Mouse (Mus musculus): ENCODE data around the gene Dcaf8. TPM values are rescaled to one million over a fixed set of nuclear protein-coding genes. Genes with fewer than 3 reads are reported as not detected.

Dcaf8 gene
- polyA plus RNA-seq, 1 experiment from 2014 or later: 102 TPM

- 89% methylated on average over 3 of the region's 3 CpGs for WGBS
- Histone ChIP-seq H3K4me1 (ENCODE audit: control insufficient read depth, insufficient read depth, low read length) (no peaks in the 10 kb centered on the region), H3K27ac (ENCODE audit: low read length) (no peak overlapping the region), H3K9me3 (ENCODE audit: control insufficient read depth, low read length) (no peaks in the 10 kb centered on the region), H3K4me2 (ENCODE audit: low read depth, low read length) (no peak overlapping the region), H3K36me3 (ENCODE audit: control insufficient read depth, insufficient read depth, low read length) (peaks cover 17% of the 10 kb centered on the region), H3K9ac (ENCODE audit: low read depth, low read length) (no peak overlapping the region), H3K27me3 (replicated peaks; ENCODE audit: control insufficient read depth, insufficient read depth, low read length) (no peaks in the 10 kb centered on the region), H3K4me3 (ENCODE audit: low read length) (no peak overlapping the region)
- no peak for ATAC-seq
Observed at GRCm38 (mm10) chr1:172181777-172182176, 33.9 kb downstream of the Dcaf8 start.

- no peak overlapping the region for H3K9ac ChIP-seq (ENCODE audit: low read depth, low read length)
- no peaks in the 10 kb centered on the region for H3K4me1 ChIP-seq (ENCODE audit: control insufficient read depth, insufficient read depth, low read length)
- H3K27me3 ChIP-seq (replicated peaks; ENCODE audit: control insufficient read depth, insufficient read depth, low read length): no peaks in the 10 kb centered on the region
- ATAC-seq: no peak
- no peak overlapping the region for H3K27ac ChIP-seq (ENCODE audit: low read length)
- no peak overlapping the region for H3K4me3 ChIP-seq (ENCODE audit: low read length)
- no peak overlapping the region for H3K4me2 ChIP-seq (ENCODE audit: low read depth, low read length)
- WGBS: over 99% methylated on average over 6 of the region's 6 CpGs
- peaks cover 19% of the 10 kb centered on the region for H3K36me3 ChIP-seq (ENCODE audit: control insufficient read depth, insufficient read depth, low read length)
- no peaks in the 10 kb centered on the region for H3K9me3 ChIP-seq (ENCODE audit: control insufficient read depth, low read length)
Observed at GRCm38 (mm10) chr1:172183056-172183455, 35.2 kb downstream of the Dcaf8 start.

- H3K4me1 ChIP-seq (ENCODE audit: control insufficient read depth, insufficient read depth, low read length): no peaks in the 10 kb centered on the region
- H3K27ac ChIP-seq (ENCODE audit: low read length): no peak overlapping the region
- H3K9me3 ChIP-seq (ENCODE audit: control insufficient read depth, low read length): no peaks in the 10 kb centered on the region
- no peak overlapping the region for H3K4me2 ChIP-seq (ENCODE audit: low read depth, low read length)
- H3K9ac ChIP-seq (ENCODE audit: low read depth, low read length): no peak overlapping the region
- H3K4me3 ChIP-seq (ENCODE audit: low read length): no peak overlapping the region
- ATAC-seq: no peak
- peaks cover 19% of the 10 kb centered on the region for H3K36me3 ChIP-seq (ENCODE audit: control insufficient read depth, insufficient read depth, low read length)
- no peaks in the 10 kb centered on the region for H3K27me3 ChIP-seq (replicated peaks; ENCODE audit: control insufficient read depth, insufficient read depth, low read length)
Observed at GRCm38 (mm10) chr1:172183915-172184314, 36.0 kb downstream of the Dcaf8 start.

GRCm38 (mm10) chr1:172186401-172187289, 38.8 kb downstream of the Dcaf8 start:
- Histone ChIP-seq H3K27me3 (replicated peaks; ENCODE audit: control insufficient read depth, insufficient read depth, low read length) (no peaks in the 10 kb centered on the region), H3K9me3 (ENCODE audit: control insufficient read depth, low read length) (no peaks in the 10 kb centered on the region), H3K27ac (ENCODE audit: low read length) (no peak overlapping the region), H3K9ac (ENCODE audit: low read depth, low read length) (no peak overlapping the region), H3K4me3 (ENCODE audit: low read length) (no peak overlapping the region), H3K36me3 (ENCODE audit: control insufficient read depth, insufficient read depth, low read length) (peaks cover 16% of the 10 kb centered on the region), H3K4me1 (ENCODE audit: control insufficient read depth, insufficient read depth, low read length) (no peaks in the 10 kb centered on the region), H3K4me2 (ENCODE audit: low read depth, low read length) (no peak overlapping the region)
- 0 out of 2 replicates have a peak, but pooled peaks have one; percentile 28 for ATAC-seq
- WGBS: 85% methylated on average over 10 of the region's 10 CpGs

- no peak overlapping the region for H3K4me2 ChIP-seq (ENCODE audit: low read depth, low read length)
- 63% methylated on average over 4 of the region's 4 CpGs for WGBS
Observed at GRCm38 (mm10) chr1:172188891-172189290, 41.0 kb downstream of the Dcaf8 start.

GRCm38 (mm10) chr1:172191578-172191977, 43.7 kb downstream of the Dcaf8 start:
- Histone ChIP-seq H3K9ac (ENCODE audit: low read depth, low read length) (no peak overlapping the region), H3K4me2 (ENCODE audit: low read depth, low read length) (no peak overlapping the region), H3K4me3 (ENCODE audit: low read length) (no peak overlapping the region), H3K27ac (ENCODE audit: low read length) (no peak overlapping the region), H3K9me3 (ENCODE audit: control insufficient read depth, low read length) (no peaks in the 10 kb centered on the region), H3K4me1 (ENCODE audit: control insufficient read depth, insufficient read depth, low read length) (0 out of 2 replicates have a peak, but pooled peaks cover 6% of the 10 kb centered on the region), H3K27me3 (replicated peaks; ENCODE audit: control insufficient read depth, insufficient read depth, low read length) (no peaks in the 10 kb centered on the region), H3K36me3 (ENCODE audit: control insufficient read depth, insufficient read depth, low read length) (peaks cover 11% of the 10 kb centered on the region)
- 86% methylated on average over 2 of the region's 2 CpGs for whole genome bisulfite sequencing
- no peak for ATAC-seq

More at GRCm38 (mm10) chr1:172188891-172189290, 41.0 kb downstream of the Dcaf8 start:
- no peak overlapping the region for H3K4me3 ChIP-seq (ENCODE audit: low read length)
- no peaks in the 10 kb centered on the region for H3K9me3 ChIP-seq (ENCODE audit: control insufficient read depth, low read length)
- no peak overlapping the region for H3K9ac ChIP-seq (ENCODE audit: low read depth, low read length)
- H3K36me3 ChIP-seq (ENCODE audit: control insufficient read depth, insufficient read depth, low read length): peaks cover 12% of the 10 kb centered on the region
- H3K27me3 ChIP-seq (replicated peaks; ENCODE audit: control insufficient read depth, insufficient read depth, low read length): no peaks in the 10 kb centered on the region
- no peaks in the 10 kb centered on the region for H3K4me1 ChIP-seq (ENCODE audit: control insufficient read depth, insufficient read depth, low read length)
- no peak for ATAC-seq
- no peak overlapping the region for H3K27ac ChIP-seq (ENCODE audit: low read length)

- Histone ChIP-seq H3K27me3 (replicated peaks; ENCODE audit: control insufficient read depth, insufficient read depth, low read length) (no peaks in the 10 kb centered on the region), H3K4me3 (ENCODE audit: low read length) (no peak overlapping the region), H3K36me3 (ENCODE audit: control insufficient read depth, insufficient read depth, low read length) (peaks cover 10% of the 10 kb centered on the region), H3K4me1 (ENCODE audit: control insufficient read depth, insufficient read depth, low read length) (0 out of 2 replicates have a peak, but pooled peaks cover 6% of the 10 kb centered on the region), H3K4me2 (ENCODE audit: low read depth, low read length) (no peak overlapping the region), H3K9me3 (ENCODE audit: control insufficient read depth, low read length) (no peaks in the 10 kb centered on the region), H3K9ac (ENCODE audit: low read depth, low read length) (no peak overlapping the region), H3K27ac (ENCODE audit: low read length) (no peak overlapping the region)
- WGBS: 80% methylated on average over 3 of the region's 3 CpGs
- no peak for ATAC-seq
Observed at GRCm38 (mm10) chr1:172192217-172192616, 44.3 kb downstream of the Dcaf8 start.

GRCm38 (mm10) chr1:172194435-172194834, 46.6 kb downstream of the Dcaf8 start:
- no peak overlapping the region for H3K9ac ChIP-seq (ENCODE audit: low read depth, low read length)
- 60% methylated on average over 8 of the region's 8 CpGs for WGBS
- no peak overlapping the region for H3K4me3 ChIP-seq (ENCODE audit: low read length)
- 0 out of 2 replicates have a peak, but pooled peaks cover 6% of the 10 kb centered on the region for H3K4me1 ChIP-seq (ENCODE audit: control insufficient read depth, insufficient read depth, low read length)
- H3K36me3 ChIP-seq (ENCODE audit: control insufficient read depth, insufficient read depth, low read length): peaks cover 13% of the 10 kb centered on the region
- H3K27ac ChIP-seq (ENCODE audit: low read length): no peak overlapping the region
- H3K4me2 ChIP-seq (ENCODE audit: low read depth, low read length): no peak overlapping the region
- H3K27me3 ChIP-seq (replicated peaks; ENCODE audit: control insufficient read depth, insufficient read depth, low read length): no peaks in the 10 kb centered on the region
- peak; percentile 67 for ATAC-seq
- H3K9me3 ChIP-seq (ENCODE audit: control insufficient read depth, low read length): no peaks in the 10 kb centered on the region

- no peak overlapping the region for H3K4me3 ChIP-seq (ENCODE audit: low read length)
- ATAC-seq: no peak
- no peak overlapping the region for H3K4me2 ChIP-seq (ENCODE audit: low read depth, low read length)
- no peaks in the 10 kb centered on the region for H3K27me3 ChIP-seq (replicated peaks; ENCODE audit: control insufficient read depth, insufficient read depth, low read length)
- peaks cover 15% of the 10 kb centered on the region for H3K36me3 ChIP-seq (ENCODE audit: control insufficient read depth, insufficient read depth, low read length)
- 91% methylated on average over 3 of the region's 3 CpGs for WGBS
- peaks cover 16% of the 10 kb centered on the region for H3K4me1 ChIP-seq (ENCODE audit: control insufficient read depth, insufficient read depth, low read length)
- H3K9ac ChIP-seq (ENCODE audit: low read depth, low read length): no peak overlapping the region
- no peaks in the 10 kb centered on the region for H3K9me3 ChIP-seq (ENCODE audit: control insufficient read depth, low read length)
- H3K27ac ChIP-seq (ENCODE audit: low read length): no peak overlapping the region
Observed at GRCm38 (mm10) chr1:172197146-172197545, 49.3 kb downstream of the Dcaf8 start.

Data from intestine, embryonic 16.5 days (tissue).